Mouse (Mus musculus): ENCODE results near the gene Klhl30.

DNA sequence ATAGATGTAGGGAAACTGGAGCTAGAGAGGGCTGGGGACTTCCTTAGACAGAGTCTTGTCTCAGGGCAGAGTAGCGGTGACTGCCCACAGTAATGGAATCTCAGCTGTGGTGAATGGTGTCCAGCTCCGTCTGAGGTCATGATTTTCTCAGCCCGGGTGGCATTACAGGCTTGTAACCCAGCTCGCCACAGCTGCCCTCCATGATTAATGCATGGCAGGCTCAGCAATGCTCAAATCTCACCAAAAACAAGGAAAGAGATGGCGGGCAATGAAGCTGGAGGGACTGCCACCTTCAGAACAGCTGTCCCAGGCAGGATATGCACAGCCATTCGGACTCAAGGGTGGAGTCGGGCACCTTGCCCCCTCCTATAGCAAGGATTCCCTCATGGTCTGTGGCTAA is 13.5 kb upstream of the Klhl30 start:
- TF ChIP-seq CTCF (IDR thresholded peaks at IDR 0.05; ENCODE audit: control insufficient read depth, insufficient read depth, insufficient replicate concordance, low read depth, low read length) (no peak), POLR2A (IDR thresholded peaks at IDR 0.05; ENCODE audit: control insufficient read depth, low read depth, low read length) (no peak)
